Mouse (Mus musculus) thymus, adult 18-20 months (tissue): Measurements from ENCODE around the gene Rps6kl1.
"Not testable (repeated sequence)": the region's sequence is repeated elsewhere in the genome, so short reads cannot be mapped to it uniquely, and the experiment has no call there.

Experiments used
- DNase-seq, 2 experiments: peaks; one replicate each; pipeline ENCODE4 v3.0.0; 2022; ENCODE audit warnings: mixed read lengths in 2 of 2

The Rps6kl1 gene

DNA sequence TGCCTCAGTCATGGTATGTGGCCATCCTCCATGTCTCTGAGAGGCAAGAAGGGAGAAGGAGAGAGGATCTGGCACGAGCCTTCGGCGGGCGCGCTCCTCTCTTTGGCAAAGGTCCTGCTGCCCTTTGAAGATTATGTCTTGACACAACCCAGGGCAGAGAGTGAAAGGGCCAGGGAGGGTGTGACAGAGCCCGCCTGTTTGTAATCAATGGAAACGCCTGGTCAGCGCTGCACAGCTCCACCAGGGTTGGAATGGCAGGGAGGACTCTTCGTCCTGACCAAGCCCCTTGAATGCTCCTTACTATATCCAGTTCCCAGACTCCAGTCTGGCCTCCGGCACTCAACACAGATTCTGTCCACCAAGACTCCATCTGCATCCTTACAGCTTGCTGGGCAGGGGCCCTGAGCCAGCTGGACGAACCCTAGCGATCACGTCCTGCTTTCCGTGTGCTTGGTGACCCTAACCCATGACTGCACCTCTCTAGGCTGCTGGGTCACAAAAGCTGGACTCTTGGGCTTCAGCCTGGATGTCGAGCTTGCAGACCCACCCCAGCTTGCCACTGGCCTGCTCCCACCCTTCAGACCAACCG, 24.1 kb upstream of the Rps6kl1 start:
- DNase-seq = no peak

DNA sequence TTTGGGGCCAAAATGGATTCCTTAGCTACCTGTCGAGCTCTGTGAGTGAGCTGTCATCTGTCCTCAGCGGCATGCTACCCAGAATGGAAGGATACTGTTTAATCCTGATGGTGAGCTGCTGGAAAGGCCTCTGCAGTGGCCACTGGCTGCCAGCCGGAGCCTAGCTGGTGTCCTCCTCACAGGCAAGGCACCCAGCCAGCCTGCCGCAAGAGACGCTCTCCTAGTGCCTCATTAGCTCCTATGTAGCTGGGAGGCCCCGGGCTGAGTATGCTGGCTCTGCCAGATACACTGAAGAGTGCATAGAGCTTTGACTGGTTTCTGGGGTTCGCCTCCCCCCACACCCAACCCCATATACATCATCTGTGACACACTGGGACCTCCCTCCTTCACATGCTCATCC, 23.0 kb upstream of the Rps6kl1 start:
- DNase-seq = no peak

DNA sequence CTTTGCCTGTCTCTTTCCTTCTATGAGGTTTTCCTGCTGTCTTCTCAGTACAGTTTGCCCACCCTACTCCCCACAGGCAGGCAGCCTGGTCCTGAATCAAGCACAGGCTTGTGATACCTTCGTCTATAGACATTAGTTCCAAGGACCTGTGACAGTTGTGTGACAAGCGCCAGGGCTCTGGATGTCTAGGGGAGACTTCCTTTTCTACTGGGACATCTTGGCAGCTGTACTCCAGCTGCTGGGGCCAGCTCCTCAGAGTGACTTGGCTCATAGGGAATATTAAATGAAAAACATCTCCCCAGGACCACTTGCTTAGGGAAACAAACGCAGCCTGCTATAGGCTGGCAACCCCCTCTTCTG, 19.9 kb upstream of the Rps6kl1 start:
- DNase-seq = no peak

DNA sequence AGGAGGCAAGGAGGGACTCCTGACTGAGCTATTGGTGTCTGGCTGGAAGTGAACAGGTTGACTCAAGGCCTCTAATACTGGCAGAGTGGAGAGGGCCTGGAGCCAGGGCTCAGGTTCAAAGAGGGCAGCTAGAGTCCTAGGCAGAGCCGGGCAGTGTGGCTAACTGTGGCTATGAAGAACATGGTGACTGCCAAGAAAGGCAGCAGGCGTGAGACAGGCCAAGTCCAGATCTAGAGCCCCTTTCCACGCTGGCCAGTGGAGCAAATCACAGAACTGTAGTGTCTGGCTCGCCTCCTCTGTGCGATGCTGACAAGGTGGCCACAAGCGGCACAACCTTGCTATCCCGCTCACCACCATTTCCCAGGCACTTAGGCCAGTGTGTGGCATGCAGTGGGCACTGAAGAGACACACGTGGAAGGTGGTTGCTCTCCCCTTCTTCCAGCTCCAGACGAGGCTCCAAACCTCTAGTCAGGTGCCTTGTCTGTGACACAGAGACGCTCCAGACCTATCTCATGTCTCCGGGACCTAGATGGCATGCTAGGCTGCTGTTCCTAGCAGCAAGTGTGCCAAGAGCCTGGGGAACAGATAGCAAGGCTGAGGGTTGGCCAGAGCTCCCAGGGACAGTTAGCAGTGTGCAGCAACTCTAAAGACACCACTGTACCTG, 19.4 kb upstream of the Rps6kl1 start:
- DNase-seq = no peak

DNA sequence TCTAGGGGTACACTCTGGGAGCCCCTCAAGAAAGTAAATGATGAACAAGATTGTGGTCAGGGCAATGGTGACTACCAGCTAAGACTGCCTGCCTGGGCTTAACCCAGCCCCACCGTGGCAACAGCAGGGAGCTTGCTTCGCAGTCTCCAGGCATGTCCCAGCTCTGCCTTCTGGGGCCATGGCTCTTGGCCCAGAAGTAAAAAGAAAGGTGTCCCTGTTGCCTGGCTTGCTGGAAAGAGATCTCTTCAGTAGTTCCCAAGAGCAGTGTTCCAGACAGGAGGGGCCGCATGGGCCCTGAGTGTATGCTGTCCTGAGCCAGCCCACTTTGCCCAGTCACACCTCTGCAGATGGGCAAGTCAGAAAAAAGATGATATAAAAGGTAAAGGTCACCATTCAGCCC, 18.8 kb upstream of the Rps6kl1 start:
- no peak for DNase-seq

DNA sequence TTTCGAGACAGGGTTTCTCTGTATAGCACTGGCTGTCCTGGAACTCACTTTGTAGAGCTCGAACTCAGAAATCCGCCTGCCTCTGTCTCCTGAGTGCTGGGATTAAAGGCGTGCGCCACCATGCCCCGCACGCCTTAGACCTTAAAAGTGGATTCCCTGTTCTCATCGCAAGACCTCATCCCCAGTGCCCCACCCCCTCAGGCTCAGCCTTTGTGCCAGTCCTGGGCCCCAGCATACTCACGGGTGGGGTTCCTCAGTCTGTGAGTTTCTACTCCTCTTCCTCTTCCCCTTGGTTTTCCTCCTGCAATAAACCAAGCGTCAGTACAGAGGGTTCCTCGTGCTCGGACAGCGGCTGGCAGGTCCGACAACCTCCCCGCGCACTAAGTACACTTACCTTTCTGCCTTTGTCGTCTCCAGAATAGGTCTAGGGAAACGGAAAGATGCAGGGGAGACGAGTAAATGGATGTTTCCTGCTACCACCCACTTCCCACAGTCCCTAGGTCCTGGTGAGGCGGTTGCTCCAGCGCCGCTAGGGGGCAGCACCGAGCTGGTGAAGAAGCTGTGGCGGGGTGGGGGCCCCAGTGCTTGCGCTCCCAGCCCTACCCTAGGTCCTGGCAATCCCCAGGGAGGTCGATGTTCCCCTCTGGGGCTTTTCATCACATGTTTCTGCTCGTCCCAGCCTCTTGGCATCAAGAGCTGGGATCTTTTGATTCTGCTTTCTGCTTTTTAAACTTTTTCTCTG, 18.2 kb upstream of the Rps6kl1 start:
- peak; percentile 69 to 73 for DNase-seq

DNA sequence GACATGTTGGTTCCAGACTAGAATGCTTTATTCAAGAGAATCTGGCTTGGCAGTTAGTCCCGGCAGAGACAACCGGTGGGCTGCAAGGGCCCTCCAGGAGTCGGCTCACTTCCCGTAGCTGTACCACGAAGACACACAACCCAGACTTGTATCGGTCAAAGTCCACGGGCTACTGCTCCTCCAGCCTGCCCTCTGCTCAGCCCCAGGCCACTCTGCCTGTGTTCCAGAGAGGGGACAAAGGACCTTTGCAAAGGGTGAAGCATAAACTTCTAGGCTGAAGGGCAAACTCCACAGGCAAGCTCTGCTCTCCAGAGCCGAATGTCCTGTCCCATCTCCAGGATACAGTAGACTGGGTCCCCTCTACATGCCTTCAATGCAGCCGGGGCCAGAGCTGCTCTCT, 15.6 kb upstream of the Rps6kl1 start:
- DNase-seq = no peak

DNA sequence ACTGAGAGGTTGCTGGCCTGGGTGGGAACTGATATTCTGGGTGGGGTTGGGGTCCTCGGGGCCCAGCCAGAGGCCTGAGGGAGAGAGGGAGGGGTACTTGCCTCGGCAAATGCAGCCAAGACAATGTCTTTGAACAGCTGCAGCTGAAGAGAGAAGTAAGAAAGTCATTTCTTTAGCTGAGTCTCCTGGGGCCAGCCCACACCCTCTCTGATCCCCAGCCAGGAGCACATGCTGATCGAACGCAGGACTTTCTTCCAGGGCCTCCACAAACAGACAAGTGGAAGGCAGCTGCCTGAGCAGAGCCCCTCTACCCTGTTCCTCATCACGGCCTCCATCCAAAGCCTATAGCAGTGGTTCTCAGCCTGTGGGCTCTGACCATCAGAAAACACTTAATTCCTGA, 13.9 kb upstream of the Rps6kl1 start:
- no peak for DNase-seq

DNA sequence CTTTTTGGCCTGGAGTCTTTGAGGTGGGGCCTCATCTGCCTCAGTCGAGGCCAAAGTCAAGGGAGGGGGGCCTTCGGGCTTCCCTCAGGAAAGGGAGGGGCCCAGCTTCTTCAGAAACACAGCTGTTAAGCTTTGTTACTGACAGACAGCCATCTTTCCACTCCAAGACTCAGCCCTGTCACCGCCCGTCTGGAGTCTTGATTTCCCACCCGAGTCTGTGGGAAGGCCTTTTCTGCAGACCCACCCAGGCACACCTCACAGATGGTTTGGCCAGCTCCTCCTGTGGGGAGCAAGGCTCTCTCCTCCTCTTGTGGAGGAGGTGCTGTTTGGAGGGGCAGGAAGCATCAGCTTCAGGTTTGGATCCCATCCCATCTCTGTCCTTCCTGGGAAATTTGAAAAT, 8.5 kb upstream of the Rps6kl1 start:
- DNase-seq = no peak

DNA sequence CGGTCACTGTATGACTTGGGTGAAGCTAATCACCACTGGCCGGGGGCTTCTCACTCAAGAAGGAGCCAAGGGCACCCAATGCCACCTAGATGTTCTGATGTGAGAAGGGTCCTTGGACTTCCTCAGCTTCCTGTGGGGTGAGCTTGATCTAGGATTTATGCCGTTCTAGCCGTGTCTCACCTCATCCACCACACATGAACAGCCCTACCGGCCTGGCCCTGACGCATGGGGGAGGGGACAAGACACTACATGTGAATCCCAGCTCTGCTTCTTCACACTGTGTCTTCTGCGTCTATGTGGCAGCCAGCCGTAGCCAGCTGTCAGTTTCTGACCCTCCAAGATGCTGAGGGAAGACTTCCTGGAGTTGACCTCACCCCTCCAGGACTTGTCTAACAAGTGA, 7.7 kb upstream of the Rps6kl1 start:
- no peak for DNase-seq

DNA sequence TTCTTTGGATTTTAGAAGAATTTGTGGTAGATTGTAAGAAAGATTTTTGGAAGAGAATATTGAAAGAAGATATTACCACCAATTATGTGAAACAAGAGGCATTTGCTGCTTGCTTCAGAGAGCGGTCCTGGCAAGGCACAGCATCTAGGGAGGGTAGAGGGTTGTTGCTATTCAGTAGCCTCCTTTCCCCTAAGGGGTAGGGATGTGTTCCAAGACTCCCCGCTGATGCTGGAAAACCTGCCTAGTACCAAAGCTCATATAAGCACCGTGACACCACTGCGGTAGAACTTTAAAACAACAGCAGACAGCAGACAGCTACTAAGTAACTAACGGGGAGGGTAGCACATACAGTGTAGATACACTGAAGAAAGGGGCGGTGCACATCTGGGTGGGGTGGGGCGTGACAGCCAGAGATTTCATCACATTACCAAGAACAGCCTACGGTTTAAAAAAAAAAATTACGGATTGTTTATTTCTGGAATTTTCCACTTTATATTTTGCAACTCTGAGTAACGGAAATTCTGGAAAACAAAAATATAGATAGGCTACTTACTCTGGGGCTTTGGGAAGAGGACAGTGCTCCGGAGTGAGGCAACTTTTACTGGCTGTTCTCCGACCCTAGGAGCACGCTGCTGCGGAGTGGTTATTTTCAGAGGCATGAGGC, 6.9 kb upstream of the Rps6kl1 start:
- no peak for DNase-seq

DNA sequence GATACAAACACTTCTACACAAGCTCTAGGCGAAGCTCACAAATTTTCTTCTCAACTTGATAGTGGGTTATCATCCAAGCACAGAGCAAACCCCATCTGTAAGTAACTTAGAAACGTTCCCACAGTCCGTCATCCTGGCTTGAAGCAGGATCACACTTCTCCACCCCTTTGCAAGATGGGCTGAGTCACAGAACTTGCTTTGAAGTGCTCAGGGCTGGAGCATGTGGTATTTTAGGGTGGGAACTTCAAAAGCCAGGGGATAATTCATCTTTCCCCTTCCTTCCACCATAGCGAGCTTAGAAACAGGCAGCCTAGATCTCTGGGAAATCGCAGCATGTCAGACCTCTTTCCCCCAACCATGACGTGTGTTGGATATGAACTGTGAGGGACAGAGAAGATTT, 5.3 kb upstream of the Rps6kl1 start:
- no peak for DNase-seq

DNA sequence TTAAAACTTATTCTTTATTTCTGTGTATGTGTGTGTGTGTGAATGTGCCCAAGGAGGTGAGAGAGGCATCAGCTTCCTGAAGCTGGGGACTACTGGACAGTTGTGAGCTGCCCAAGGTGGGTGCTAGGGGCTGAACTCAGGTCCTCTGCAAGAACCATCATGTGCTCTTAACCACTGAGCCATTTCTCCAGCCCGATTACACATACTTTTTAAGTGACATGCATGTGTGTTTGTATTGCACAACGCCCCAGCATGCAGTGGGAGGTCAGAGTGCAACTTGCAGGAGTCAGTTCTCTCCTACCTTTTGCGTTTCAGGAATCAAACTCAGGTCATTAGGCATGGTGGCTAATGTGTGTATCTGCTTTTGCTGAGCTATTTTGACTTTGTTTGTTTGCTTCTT, 1.9 kb upstream of the Rps6kl1 start:
- DNase-seq = no peak

DNA sequence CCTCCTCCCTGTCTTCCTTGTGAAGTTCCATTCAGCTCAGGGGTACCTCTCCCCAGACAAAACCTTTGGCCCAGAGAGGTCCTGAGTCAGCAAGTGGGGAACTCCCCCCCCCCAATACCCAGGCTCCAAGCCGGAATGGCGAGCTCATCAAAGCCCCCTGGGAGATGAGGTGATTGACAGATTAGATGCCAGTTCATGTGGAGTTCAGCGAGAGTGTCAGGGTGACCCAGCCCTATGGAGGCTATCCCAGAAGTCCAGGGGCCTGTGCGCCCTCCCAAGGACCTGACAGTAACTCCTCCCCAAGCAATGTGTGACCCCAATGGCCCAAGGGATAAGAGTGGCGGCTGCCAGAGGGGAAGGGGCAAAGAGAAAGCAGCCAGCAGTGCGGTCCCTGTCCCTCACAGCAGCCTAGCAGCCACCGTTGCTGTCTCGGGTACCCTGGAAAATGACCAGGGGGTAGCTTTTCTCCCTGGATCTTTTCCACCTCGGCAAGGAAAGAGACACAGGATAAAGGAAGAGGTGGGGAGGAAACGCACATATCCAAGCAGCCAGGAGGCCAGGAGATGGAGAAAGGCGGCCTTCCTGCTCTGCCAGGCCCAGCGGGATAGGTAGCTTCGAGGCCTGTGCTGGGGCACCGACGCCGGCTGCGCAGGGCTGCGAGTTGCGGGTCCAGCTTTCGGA, 603 bp downstream of the Rps6kl1 start:
- DNase-seq = no peak

DNA sequence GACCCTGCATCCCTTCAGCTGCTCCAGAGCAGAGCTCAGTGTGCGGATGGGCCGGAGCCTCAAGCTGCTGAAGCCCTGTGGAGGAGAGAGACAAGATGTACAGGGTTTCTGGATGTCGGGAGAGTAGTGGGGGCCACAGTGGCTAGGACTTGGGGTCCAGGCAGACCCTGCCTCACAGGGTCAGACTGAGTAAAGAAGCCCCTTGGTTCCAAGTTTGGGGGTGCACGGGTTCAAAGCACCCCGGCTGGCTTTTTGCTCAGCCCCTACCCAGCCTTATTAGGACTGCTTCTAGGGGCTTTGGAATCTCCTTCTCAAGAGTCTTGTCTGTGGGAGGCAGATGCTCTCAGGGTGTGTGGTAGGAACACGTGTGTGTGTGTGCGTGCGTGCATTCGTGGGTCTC, 4.2 kb downstream of the Rps6kl1 start:
- no peak for DNase-seq

DNA sequence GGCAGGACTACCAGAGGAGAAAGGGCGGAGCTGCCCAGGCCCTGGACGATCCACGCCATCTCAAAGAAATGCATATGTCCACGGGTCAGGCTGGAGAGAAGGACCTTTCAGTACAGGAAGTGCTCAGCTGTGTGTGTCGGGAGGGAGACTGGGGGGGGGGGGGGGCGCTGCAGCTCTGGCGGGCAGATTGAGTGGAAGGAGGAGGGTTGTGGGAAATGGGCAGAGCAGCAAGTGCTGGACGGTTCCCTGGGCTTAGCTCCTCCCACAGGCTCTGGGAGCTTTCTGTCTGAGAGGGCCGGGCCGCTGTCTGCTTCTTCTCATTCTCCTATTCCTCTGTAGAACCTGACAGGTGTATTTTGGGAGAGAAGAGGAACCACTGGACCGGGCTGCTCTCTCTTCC, 4.7 kb downstream of the Rps6kl1 start:
- no peak for DNase-seq

DNA sequence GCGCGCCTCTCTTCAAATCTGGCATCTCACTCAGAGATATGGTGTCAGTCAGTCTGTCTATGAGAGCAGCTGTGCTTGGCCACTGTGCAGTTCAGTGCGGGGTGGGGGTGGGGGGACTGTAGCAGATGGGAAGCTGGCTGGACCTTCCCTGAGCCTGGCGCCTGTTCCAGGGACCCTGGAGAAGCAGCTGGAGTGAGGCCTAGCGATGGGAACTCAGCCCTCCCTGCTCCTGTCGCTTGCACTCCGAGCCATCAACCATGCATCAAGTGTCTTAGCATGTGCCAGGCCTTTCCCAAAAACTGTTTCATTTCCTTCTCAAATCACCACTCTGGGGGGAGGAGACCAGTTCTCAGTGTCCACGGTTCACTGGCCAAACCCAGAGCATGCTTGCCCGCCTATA, 5.4 kb downstream of the Rps6kl1 start:
- DNase-seq = no peak

DNA sequence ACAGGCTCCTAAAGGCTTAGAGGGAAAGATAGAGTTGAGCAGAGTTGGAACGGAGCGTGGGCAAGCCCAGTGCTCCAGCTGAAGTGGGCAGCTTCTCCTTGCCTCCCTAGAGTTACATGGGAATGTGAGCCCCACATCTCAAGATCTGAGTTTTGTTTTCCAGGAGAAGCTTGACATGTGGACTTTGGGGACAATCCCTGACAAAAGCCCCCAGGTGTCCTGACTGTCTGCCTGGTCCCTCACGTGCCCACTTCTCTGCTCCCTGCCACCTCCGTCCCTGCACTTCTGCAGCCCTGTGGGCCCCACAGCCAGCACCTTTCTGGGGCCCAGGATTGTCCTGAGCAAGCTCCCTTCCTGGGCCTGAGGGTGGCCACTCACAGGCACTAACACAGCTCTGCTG, 6.2 kb downstream of the Rps6kl1 start:
- DNase-seq = no peak

DNA sequence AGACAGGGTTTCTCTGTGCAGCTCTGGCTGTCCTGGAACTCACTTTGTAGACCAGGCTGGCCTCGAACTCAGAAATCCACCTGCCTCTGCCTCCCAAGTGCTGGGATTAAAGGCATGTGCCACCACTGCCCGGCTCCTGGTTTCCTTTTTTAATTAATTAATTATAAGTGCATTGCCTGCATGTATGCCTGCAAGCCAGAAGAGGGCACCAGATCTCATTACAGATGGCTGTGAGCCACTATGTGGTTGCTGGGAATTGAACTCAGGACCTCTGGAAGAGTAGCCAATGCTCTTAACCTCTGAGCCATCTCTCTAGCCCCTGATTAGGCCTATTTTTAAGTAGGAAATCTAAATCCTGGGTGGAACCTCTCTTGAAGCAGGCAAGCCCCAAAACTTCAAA, 6.8 kb downstream of the Rps6kl1 start:
- not testable (repeated sequence) for DNase-seq

DNA sequence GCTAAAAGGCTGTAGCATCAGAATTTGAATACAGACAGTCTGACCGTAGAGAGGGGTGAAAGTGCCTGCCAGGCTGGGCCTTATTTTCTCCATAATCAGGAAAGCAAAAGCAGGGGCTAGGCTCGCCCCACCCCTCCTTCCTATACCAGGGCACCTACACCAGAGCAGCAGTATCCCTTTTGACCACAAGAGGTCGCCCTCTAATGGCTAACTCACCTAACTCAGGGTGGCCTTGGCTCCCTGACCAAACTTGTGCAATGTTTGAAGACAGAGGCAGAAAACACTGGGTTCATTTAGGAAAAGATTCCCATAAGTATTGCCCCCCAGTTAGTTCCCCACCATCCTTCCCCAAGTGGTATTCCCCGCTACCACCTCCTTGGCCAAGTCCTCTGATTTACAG, 8.3 kb downstream of the Rps6kl1 start:
- DNase-seq = peak; percentile 37 to 57

DNA sequence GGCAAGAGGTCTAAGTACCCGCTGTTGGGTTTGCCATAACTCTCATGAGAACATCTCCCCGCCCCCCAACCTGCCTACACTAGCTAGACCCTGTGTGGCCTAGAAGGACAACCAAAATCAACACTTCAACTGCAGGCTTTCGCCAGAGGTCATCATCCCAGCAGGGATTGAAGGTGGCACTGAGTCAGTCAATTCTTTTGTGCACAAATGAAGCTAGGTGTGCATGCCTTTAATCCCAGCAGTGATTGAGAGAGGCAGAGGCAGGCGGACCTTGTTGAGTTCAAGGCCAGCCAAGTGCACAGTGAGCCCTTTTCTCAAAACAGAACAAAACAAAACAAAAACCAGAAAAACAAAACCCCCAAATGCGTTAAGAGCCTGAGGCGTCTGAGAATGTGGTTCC, 10.0 kb downstream of the Rps6kl1 start:
- DNase-seq = no peak

DNA sequence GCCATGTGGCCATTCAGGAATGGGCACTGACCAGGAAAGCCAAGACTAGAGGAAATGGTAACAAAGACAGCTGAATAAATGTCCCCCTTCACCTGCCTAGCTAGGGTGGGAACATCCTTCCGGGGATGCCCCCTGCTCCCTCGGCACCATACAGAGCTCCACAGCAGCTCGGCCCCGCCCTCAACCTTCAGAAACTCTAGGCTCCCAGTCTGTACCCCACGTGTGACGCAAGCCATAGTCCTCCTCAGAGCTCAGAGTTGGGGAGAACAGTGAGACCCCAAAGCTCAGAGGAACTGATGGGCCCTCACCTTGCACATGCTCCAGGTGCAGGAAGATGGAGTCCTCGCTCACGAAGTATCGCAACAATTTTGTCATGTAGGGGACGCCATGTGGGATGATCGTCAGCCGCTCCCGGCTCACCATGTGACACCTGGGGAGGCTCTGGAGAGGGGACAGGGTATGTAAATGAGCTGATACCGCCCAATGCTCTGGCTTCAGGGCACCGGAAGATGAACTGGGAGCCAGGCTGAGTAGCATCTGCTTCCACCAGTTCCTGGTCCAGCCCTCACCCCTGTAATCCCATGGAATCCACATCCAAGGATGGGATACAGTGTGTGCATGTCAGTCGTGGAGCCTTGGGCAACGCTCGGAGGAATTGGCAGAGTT, 10.9 kb downstream of the Rps6kl1 start:
- DNase-seq = peak in 1 of 2 experiments; percentile 38

DNA sequence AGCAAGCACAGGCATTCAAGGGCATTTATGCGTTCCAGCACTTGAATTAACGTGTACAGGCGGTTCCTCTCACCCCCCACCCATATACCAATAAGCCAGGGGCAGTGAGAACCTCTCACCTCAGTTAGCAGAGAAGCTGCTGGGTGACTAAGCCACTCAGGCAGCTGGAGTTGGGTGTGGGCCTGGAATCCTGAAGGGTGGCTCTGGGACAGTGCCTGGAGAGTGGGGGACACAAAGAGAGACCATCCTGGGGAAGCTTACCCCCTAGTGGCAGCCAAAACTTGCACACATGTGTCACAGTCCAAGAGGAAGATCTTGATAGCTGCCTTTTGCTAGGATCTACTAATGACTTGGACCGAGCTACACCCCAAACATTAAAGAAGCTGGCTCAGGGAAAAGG, 14.4 kb downstream of the Rps6kl1 start:
- no peak for DNase-seq
